Mouse (Mus musculus) spleen, adult 2 months (tissue): ENCODE measurements around the gene Gm16253.

Experiments used
- CTCF ChIP-seq: fragments of 200-500 bp; IDR thresholded peaks from 2 replicates; pipeline ENCODE4 v1.5.1; 2011; ENCODE audit warnings: mild to moderate bottlenecking, inconsistent platforms; ENCODE audit not compliant: insufficient read depth, insufficient read length, insufficient replicate concordance; ENCODE audit errors: extremely low read depth
- POLR2A ChIP-seq: fragments of 200-500 bp; IDR thresholded peaks from 2 replicates; pipeline ENCODE4 v1.6.1; 2011; ENCODE audit warnings: low read depth, low read length, inconsistent platforms

DNA sequence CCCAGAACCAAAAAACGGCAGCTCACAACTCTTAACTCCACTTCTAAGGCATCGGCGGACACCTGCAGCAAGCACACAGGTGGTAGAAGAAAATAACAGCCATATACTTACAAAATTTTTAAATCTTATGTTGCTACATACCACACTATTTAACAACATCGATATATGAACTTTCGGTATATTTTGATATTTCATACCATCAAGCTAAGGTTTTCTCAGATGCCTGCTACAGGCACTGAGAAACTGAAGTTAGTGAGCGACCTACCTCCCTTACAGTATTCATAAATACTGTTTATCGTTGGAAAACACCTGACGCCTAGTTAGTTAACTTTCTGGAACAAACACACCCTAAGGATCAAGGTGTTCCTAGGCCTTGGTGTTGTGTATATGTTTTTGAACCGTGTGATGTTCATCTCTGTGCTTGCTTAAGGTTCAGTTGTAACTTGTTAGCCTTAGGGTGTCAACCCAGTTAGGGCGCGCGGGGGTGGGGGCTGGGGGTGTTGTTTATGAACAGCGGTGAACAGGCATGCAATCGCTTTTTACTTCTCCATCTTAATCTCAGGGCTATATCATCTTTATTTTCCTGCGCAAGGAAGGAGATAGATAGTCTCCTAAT, 20.7 kb upstream of the Gm16253 start:
- no peak for TF ChIP-seq POLR2A
- no peak for TF ChIP-seq CTCF
